Mouse (Mus musculus): Measurements from ENCODE around the gene Ntm. TPM values are rescaled to one million over a fixed set of nuclear protein-coding genes. Genes with fewer than 3 reads are reported as not detected.

Ntm gene
- polyA plus RNA-seq, 1 experiment from 2014 or later: 8.9 TPM

DNA sequence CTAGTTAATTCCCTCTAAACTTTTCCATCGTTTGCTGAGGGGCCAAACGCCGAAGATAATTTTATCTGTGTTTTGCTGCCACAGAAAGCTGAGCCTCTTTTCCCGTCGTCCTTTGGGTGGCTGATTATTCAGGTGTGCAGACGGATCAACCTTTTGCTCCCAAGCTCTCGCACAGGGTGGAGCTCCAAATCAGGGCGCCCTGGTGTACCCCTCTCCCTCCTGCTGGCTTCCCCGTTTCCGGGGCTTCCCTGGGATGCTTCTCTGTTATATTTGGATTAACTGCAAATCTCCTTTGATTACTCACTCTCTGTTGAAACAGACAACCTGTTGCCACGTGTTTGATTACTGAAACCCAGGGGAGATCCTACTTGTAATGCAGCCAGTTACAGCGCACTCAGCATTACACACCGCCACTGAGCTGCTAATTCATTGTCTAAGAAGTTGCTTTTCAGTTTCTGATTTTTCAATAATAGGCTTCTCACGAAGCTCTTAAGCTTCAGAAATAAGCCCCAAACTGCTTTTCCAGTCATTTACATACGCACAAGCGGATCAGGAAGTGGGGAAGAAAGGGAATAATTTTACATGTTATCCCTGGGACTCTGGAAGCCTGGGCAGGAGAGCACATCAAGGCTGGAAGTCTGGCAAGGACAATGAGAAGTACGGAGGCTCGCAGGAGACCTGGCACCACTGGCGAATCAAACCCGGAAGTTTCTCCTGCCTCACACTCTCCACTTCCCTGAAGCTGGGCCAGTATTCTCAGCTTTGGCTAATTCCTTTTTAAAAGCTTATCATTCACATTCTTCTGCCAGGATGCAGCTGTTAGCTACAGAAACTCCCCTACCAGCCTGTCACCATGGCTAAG lies 19.5 kb downstream of the Ntm start:
- Histone ChIP-seq H3K27ac (no peak overlapping the region), H3K27me3 (replicated peaks) (no peaks in the 10 kb centered on the region), H3K9ac (no peak overlapping the region), H3K4me2 (replicated peaks) (peak overlapping the region; percentile 37), H3K9me3 (no peaks in the 10 kb centered on the region), H3K4me1 (replicated peaks) (no peaks in the 10 kb centered on the region), H3K36me3 (no peaks in the 10 kb centered on the region), H3K4me3 (replicated peaks) (no peak overlapping the region)
- ATAC-seq: no peak
- WGBS: 24% methylated on average over 20 of the region's 20 CpGs

DNA sequence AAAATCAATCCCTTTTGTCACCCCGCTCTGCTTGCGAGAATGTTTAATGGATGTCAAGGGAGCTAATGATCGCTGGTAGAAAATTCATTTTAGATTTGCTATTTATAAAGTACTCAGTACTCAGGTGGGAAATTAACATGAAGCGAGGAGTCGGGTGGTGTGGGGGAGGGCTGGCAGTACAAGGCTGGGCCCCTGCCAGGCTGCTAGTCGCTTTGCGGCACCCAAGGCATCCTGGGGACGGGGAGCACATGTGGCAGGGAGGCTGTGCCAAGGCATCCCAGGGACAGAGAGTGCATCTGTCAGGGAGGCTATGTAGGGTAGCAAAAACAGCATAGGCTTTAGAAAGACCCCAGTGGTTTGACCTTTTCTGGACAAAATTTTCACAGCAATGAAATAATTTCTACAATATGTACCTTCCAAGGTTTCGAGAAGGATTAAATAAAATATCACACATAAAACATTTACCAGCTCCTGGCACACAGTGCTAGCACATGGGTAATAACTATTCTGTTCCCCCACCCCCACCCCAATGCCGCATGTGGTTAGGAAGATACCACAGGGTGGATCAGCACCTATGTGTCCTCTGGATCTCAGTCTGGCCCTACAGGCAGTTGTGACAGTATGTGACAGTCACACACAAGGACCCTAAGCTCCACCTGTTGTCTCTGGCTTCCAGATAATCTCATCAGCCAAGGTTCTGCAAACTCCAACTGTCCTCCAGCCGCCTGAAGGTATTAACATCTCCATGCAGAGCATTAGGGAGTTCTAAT lies 20.6 kb downstream of the Ntm start:
- Histone ChIP-seq H3K9me3 (no peaks in the 10 kb centered on the region), H3K4me1 (replicated peaks) (no peaks in the 10 kb centered on the region), H3K4me3 (replicated peaks) (no peak overlapping the region), H3K4me2 (replicated peaks) (no peak overlapping the region), H3K36me3 (no peaks in the 10 kb centered on the region), H3K27me3 (replicated peaks) (no peaks in the 10 kb centered on the region), H3K9ac (no peak overlapping the region), H3K27ac (no peak overlapping the region)
- ATAC-seq: no peak
- WGBS: 78% methylated on average over 11 of the region's 11 CpGs

DNA sequence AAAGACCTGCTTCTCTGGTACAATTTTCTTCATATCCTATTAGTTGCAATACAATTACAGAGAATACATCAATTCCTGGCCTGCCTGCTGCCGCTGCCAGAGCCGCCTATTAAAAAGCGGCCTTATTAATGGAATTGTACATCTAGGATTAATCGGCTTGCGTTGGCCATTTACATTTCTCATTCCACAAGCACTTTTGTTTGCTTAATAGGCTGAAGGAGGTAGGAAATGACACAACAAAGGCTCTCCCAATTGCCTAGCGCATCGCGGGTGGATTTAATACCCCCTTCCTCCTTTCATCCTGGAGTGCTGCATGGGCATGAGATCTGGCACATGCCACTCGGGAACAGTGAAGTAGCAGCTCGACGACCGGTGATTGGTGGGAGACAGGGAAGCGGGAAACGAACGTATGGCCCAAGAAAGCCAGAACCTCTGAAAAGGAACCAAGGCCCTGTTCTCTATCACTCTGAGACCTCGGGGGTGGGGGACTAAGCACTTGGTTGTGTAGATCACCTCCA lies 23.4 kb downstream of the Ntm start:
- H3K4me1 ChIP-seq (replicated peaks): no peaks in the 10 kb centered on the region
- H3K4me2 ChIP-seq (replicated peaks): no peak overlapping the region
- H3K27me3 ChIP-seq (replicated peaks): no peaks in the 10 kb centered on the region
- no peaks in the 10 kb centered on the region for H3K36me3 ChIP-seq
- no peak overlapping the region for H3K9ac ChIP-seq
- no peak for ATAC-seq
- WGBS: 91% methylated on average over 16 of the region's 16 CpGs
- no peak overlapping the region for H3K4me3 ChIP-seq (replicated peaks)
- H3K27ac ChIP-seq: no peak overlapping the region
- no peaks in the 10 kb centered on the region for H3K9me3 ChIP-seq

DNA sequence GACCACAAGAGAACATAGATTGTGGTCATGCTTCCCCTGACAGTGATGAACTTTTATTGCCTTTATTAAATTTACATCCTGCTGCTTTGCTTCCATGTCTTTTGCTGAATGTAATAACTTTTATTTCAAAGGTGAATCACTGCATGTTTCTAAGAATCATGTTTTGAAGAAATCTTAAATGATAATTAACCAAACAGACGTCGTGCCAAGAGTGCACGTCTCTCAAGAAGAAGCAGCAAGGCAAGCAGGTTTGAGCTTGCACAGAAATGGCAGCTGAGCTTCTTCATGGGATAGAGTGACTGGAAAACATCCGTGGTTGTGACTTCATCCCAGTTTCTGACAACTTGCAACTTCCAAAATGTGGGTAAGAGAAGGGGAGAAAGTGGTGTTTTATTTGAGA lies 34.1 kb downstream of the Ntm start:
- no peaks in the 10 kb centered on the region for H3K36me3 ChIP-seq
- H3K4me1 ChIP-seq (replicated peaks): no peaks in the 10 kb centered on the region
- no peaks in the 10 kb centered on the region for H3K27me3 ChIP-seq (replicated peaks)
- H3K4me3 ChIP-seq (replicated peaks): no peak overlapping the region
- H3K9me3 ChIP-seq: no peaks in the 10 kb centered on the region
- 69% methylated on average over 4 of the region's 4 CpGs for WGBS
- H3K9ac ChIP-seq: no peak overlapping the region
- ATAC-seq: no peak
- no peak overlapping the region for H3K27ac ChIP-seq
- H3K4me2 ChIP-seq (replicated peaks): no peak overlapping the region

DNA sequence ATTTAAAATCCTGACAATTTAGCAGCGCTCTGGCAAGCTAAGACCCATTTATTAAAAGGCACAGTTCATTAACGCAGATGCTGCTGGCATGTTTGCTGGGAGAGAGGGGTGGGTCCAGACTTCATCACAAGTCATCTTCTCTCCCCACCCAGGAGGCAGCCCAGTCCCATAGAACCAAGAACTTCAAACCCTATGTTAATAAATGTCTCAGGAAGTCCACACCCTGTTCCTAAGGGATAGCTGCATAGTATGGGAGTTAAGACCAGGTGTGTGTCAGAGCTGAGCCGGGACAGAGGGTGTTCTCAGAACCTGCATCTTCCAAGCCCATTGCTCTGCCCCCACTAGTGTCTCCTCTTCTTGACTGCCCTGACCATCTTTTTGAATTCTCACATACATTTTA lies 37.6 kb downstream of the Ntm start:
- no peaks in the 10 kb centered on the region for H3K9me3 ChIP-seq
- no peaks in the 10 kb centered on the region for H3K36me3 ChIP-seq
- 69% methylated on average over 3 of the region's 3 CpGs for WGBS
- ATAC-seq: no peak
- no peaks in the 10 kb centered on the region for H3K27me3 ChIP-seq (replicated peaks)
- H3K9ac ChIP-seq: no peak overlapping the region
- H3K4me3 ChIP-seq (replicated peaks): no peak overlapping the region
- no peak overlapping the region for H3K4me2 ChIP-seq (replicated peaks)
- H3K27ac ChIP-seq: no peak overlapping the region
- no peaks in the 10 kb centered on the region for H3K4me1 ChIP-seq (replicated peaks)

DNA sequence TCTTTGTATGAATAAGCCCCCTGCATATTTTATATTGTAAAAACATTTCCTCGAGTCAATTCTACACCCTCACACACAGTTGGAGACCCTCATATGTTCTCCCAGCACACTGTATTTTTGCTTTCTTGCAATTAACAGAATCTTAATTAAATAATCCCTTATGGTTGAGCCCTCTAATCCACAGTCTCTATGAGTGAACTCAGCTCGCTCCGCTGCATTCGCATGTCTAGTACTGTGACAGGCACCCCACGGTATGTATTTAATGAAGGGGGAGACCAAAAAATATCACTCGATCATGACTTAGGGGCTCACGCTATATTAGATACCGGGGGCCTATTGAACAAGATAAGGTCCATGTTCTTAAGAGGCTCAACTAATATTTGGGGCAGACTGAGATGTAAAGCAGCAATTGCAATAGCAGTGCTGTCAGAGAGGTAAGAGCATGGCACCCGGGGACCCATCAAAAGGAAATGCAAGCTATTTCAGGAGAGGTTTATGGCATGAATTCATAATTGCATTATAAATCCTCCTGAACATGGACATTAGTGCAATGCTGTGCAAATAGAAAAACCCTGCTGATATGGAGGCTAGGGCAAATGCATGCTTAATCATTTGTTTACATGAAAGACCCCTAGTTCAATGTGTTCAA lies 64.4 kb downstream of the Ntm start:
- H3K4me3 ChIP-seq (replicated peaks): no peak overlapping the region
- WGBS: 82% methylated on average over 9 of the region's 9 CpGs
- H3K4me1 ChIP-seq (replicated peaks): no peaks in the 10 kb centered on the region
- no peak overlapping the region for H3K4me2 ChIP-seq (replicated peaks)
- H3K9me3 ChIP-seq: no peaks in the 10 kb centered on the region
- H3K9ac ChIP-seq: no peak overlapping the region
- H3K27ac ChIP-seq: no peak overlapping the region
- no peaks in the 10 kb centered on the region for H3K27me3 ChIP-seq (replicated peaks)
- no peaks in the 10 kb centered on the region for H3K36me3 ChIP-seq
- ATAC-seq: no peak

DNA sequence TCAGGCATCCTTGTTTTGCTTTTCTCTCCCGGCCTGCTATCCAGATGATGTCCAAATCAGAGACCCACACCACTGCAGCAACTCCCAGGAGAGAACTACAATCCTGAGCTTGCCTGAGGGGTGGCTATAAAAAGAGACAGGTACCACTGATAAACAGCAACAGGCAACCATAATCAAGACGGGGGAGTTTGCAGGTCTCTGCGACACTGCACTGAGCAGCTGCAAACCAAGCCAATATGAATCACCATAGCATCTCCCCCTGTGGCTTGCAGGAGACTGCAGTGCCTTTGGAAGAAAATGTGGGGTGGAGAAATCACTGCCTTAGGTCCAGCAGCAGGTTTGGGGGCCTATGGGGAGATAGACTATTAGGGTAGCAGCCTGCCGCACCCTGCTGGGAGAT lies 65.5 kb downstream of the Ntm start:
- no peak overlapping the region for H3K4me3 ChIP-seq (replicated peaks)
- ATAC-seq: no peak
- 69% methylated on average over 4 of the region's 4 CpGs for WGBS
- H3K36me3 ChIP-seq: no peaks in the 10 kb centered on the region
- no peak overlapping the region for H3K4me2 ChIP-seq (replicated peaks)
- H3K27ac ChIP-seq: no peak overlapping the region
- H3K27me3 ChIP-seq (replicated peaks): no peaks in the 10 kb centered on the region
- no peaks in the 10 kb centered on the region for H3K4me1 ChIP-seq (replicated peaks)
- H3K9ac ChIP-seq: no peak overlapping the region
- no peaks in the 10 kb centered on the region for H3K9me3 ChIP-seq

DNA sequence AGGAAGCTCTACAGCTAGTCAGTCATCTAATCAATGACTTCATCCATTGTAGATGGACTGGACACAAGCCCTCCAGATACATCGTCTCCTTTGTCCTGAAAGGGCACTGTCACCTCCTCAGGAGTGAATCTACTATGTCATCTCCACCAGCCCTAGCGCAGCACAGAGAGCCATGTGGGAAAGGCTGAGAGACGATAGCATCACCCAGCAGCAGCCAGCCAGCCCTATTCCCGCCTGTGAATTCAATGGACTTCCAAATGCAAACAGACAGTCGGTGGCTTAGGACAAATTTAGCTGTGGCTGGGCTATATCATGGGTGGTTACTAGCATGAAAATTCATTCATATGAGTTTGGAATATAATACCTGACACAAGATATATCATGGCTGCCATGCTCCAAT lies 70.1 kb downstream of the Ntm start:
- Histone ChIP-seq H3K27ac (no peak overlapping the region), H3K4me2 (replicated peaks) (no peak overlapping the region), H3K36me3 (no peaks in the 10 kb centered on the region), H3K27me3 (replicated peaks) (no peaks in the 10 kb centered on the region), H3K9me3 (no peaks in the 10 kb centered on the region), H3K4me3 (replicated peaks) (no peak overlapping the region), H3K9ac (no peak overlapping the region), H3K4me1 (replicated peaks) (no peaks in the 10 kb centered on the region)
- WGBS: 75% methylated on average over 5 of the region's 5 CpGs
- ATAC-seq: no peak

DNA sequence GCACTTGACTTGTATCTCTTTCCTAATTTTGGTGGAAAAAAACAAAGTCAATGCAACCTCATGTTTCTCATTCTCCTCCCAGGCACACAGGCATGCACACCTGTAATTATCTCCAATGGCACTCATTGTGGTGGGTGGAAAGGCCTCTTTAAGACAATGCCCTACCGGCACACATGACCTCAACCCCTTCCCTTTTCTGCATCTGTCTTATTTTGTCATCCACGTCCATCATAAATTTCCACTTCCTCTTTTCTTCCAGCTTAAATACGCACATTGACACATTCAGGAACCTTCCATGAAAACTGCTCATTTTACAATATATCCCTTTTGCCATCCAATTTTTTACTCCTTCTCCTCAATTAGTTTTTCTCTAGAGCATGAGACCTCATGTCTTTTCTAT lies 74.2 kb downstream of the Ntm start:
- no peaks in the 10 kb centered on the region for H3K36me3 ChIP-seq
- no peaks in the 10 kb centered on the region for H3K4me1 ChIP-seq (replicated peaks)
- 78% methylated on average over 3 of the region's 3 CpGs for WGBS
- H3K27ac ChIP-seq: no peak overlapping the region
- H3K4me2 ChIP-seq (replicated peaks): no peak overlapping the region
- H3K4me3 ChIP-seq (replicated peaks): no peak overlapping the region
- H3K9me3 ChIP-seq: no peaks in the 10 kb centered on the region
- no peak overlapping the region for H3K9ac ChIP-seq
- no peak for ATAC-seq
- no peaks in the 10 kb centered on the region for H3K27me3 ChIP-seq (replicated peaks)

DNA sequence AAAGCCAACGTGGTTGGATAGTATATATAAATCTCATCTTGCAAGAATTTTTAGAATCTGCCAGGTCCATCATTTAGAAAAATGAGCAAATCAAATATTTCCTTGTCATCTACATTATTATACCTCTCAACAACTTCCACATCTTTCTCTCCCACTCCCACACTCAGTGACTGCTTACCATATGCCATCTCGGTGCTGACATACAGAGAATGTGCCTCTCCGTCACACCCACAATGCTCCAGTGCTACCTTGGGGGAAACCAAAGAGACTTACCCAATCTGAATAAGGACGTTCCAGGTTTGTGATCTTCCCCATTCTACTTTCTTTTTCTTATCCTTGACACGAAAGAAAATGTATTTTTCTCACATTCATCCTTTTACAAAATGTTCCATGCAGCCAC lies 75.0 kb downstream of the Ntm start:
- H3K4me2 ChIP-seq (replicated peaks): no peak overlapping the region

DNA sequence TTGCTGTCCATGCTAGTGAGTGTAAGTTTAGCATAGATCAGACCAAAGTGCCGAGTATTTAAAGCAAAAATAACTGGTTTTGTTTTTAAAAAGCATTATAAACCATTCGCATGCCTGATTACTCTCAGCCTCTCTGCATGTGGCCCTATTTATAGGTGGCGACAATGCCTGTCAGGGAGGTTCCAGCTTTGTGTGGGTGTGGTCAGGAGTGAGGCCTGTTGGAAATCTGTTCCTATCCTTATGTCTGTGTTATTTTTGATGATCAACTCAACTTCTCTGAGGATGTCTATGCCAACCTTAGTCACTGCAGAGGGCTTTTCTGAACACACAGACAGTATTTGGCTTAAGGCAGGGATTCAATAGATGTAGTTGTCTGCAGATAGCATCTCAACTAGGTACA lies 78.9 kb downstream of the Ntm start:
- H3K4me2 ChIP-seq (replicated peaks): no peak overlapping the region
- no peak for ATAC-seq
- H3K27me3 ChIP-seq (replicated peaks): no peaks in the 10 kb centered on the region
- no peaks in the 10 kb centered on the region for H3K36me3 ChIP-seq
- H3K9me3 ChIP-seq: no peaks in the 10 kb centered on the region
- H3K27ac ChIP-seq: no peak overlapping the region
- no peak overlapping the region for H3K4me3 ChIP-seq (replicated peaks)
- H3K4me1 ChIP-seq (replicated peaks): no peaks in the 10 kb centered on the region
- H3K9ac ChIP-seq: no peak overlapping the region
- WGBS: 75% methylated on average over 3 of the region's 3 CpGs

More for the DNA sequence above, 75.0 kb downstream of the Ntm start:
- WGBS: 74% methylated on average over 5 of the region's 5 CpGs
- Histone ChIP-seq H3K9me3 (no peaks in the 10 kb centered on the region), H3K9ac (no peak overlapping the region), H3K27me3 (replicated peaks) (no peaks in the 10 kb centered on the region), H3K4me1 (replicated peaks) (no peaks in the 10 kb centered on the region), H3K27ac (no peak overlapping the region), H3K4me3 (replicated peaks) (no peak overlapping the region), H3K36me3 (no peaks in the 10 kb centered on the region)
- ATAC-seq: no peak

DNA sequence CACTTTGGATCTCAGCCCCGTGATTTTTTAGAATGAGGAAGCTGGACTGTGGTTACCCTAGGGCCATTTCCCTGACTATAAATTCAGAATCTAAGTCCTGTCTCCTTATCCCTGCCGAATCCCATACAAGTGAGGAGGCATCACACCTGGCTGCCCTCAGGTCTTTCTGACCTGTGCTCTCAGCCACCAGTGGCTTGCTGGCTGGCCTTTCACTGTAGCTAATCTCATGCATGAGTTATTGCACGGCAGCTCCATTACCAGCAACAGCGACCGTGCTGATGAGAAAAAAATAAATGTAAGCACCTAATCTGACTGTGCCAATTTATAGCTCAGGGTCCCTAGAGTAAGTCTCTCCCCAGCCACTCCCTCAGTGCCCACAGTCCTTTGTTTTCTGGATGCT lies 81.3 kb downstream of the Ntm start:
- Histone ChIP-seq H3K4me2 (replicated peaks) (no peak overlapping the region), H3K27me3 (replicated peaks) (no peaks in the 10 kb centered on the region), H3K27ac (no peak overlapping the region), H3K36me3 (no peaks in the 10 kb centered on the region), H3K9ac (no peak overlapping the region), H3K4me1 (replicated peaks) (no peaks in the 10 kb centered on the region), H3K4me3 (replicated peaks) (no peak overlapping the region), H3K9me3 (no peaks in the 10 kb centered on the region)
- 76% methylated on average over 5 of the region's 5 CpGs for WGBS
- no peak for ATAC-seq
